Mouse (Mus musculus) liver, embryonic 14.5 days (tissue): Measurements from ENCODE around the gene Kras.

ENCODE experiments used
- CTCF ChIP-seq: IDR thresholded peaks from 2 replicates; pipeline ENCODE4 v1.5.1; 2016; ENCODE audit warnings: antibody characterized with exemption, low read depth, control low read depth
- EP300 ChIP-seq: IDR thresholded peaks from 2 replicates; pipeline ENCODE4 v1.6.1; 2016; ENCODE audit warnings: antibody characterized with exemption, low read depth

- TF ChIP-seq CTCF (no peak), EP300 (no peak)
Measured at GRCm38 (mm10) chr6:145296979-145297378, 46.9 kb upstream of the Kras start.
